34 mouse cellular contexts compared by ENCODE assay signal in the genomic region with DNA sequence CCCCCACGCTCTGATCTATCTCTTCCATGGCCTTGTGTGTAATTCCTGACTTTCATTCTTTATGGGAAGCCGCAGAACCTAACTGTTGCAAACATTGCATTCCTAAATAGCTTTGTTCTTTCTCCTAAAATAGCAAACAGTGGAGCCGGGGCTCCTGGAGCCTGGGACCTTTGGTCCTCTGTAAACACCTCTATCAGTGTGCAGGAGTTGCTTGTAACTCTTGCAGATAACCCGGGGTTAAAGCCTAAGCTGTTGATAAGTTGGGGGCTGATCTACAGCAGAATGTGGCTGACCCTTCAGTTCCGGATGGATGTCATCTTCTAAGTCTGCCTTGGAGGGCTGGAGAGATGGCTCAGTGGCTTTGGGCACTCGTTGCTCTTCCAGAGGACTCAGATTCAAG. TPM values are rescaled to one million over a fixed set of nuclear protein-coding genes. Genes with fewer than 3 reads are reported as not detected.
DNase-seq lines count a peak whose midpoint lies in the region; ATAC-seq and TF ChIP-seq lines count a peak whose summit lies in the region.
"Had no signal": no experiment of that assay in that cellular context is flagged by ENCODE, and none has a peak within 500 bp of the region (broad histone marks: within the 10 kb centered on the region; RNA-seq: fewer than 3 reads in every experiment).

No protein-coding gene starts in this region.

- no peak overlapping the region; the same call in 1 of the 2 replicates for H3K9ac ChIP-seq in heart, embryonic 14.5 days (ENCODE audit: low read length)
- H3K9ac ChIP-seq in intestine, embryonic 16.5 days (ENCODE audit: low read depth, low read length): no peak overlapping the region; the same call in 1 of the 2 replicates
- peak overlapping the region; percentile 17 for H3K9ac ChIP-seq in liver, embryonic 11.5 days (ENCODE audit: low read depth, low read length)
- H3K9ac ChIP-seq in liver, postnatal 0 days (replicated peaks): no peak overlapping the region
- no peak overlapping the region for H3K9ac ChIP-seq in kidney, embryonic 16.5 days (replicated peaks; ENCODE audit: low read length)
- H3K9ac ChIP-seq: forebrain, postnatal 0 days; hindbrain, embryonic 15.5 days; lung, embryonic 15.5 days; midbrain, embryonic 15.5 days; neural tube, embryonic 12.5 days had no signal

- peaks cover 11 to 16% of the 10 kb centered on the region in 2 experiments for H3K4me1 ChIP-seq in heart, embryonic 14.5 days (ENCODE audit: control insufficient read depth in 2 of 2, insufficient read depth in 2 of 2, low read length in 2 of 2)
- H3K4me1 ChIP-seq in intestine, embryonic 16.5 days (ENCODE audit: control insufficient read depth, insufficient read depth, low read length): no peaks in the 10 kb centered on the region; the same call in 1 of the 2 replicates
- peaks cover 22% of the 10 kb centered on the region for H3K4me1 ChIP-seq in liver, embryonic 11.5 days (replicated peaks; ENCODE audit: control insufficient read depth, insufficient read depth, low read length)
- H3K4me1 ChIP-seq in liver, postnatal 0 days (ENCODE audit: insufficient read depth): peaks cover 12% of the 10 kb centered on the region
- no peaks in the 10 kb centered on the region for H3K4me1 ChIP-seq in kidney, embryonic 16.5 days (ENCODE audit: insufficient read depth, low read length)
- H3K4me1 ChIP-seq: hindbrain, embryonic 15.5 days; lung, embryonic 15.5 days; midbrain, embryonic 15.5 days; neural tube, embryonic 12.5 days had no signal

- peak overlapping the region; percentile 35 to 59; a peak in 3 of 4 replicates for H3K27ac ChIP-seq in heart, embryonic 14.5 days (replicated peaks in 1 of 2; ENCODE audit: control insufficient read depth in 1 of 2, insufficient read depth in 1 of 2, low read depth in 2 of 2, low read length in 2 of 2)
- H3K27ac ChIP-seq in intestine, embryonic 16.5 days (ENCODE audit: low read length): peak overlapping the region; percentile 59
- H3K27ac ChIP-seq in liver, embryonic 11.5 days (ENCODE audit: low read depth, low read length): peak overlapping the region; percentile 73
- H3K27ac ChIP-seq in liver, postnatal 0 days (ENCODE audit: low read depth): peak overlapping the region; percentile 71
- no peak overlapping the region for H3K27ac ChIP-seq in kidney, embryonic 16.5 days (ENCODE audit: low read length)
- H3K27ac ChIP-seq: hindbrain, embryonic 15.5 days; lung, embryonic 15.5 days; midbrain, embryonic 15.5 days; neural tube, embryonic 12.5 days; stomach, postnatal 0 days had no signal

- no peak for ATAC-seq in heart, embryonic 14.5 days (ENCODE audit: insufficient number of reproducible peaks, insufficient read depth, low FRiP score, low read depth)
- peak; percentile 69 for ATAC-seq in intestine, embryonic 16.5 days
- peak; percentile 53 for ATAC-seq in liver, embryonic 11.5 days (replicated peaks; ENCODE audit: low FRiP score)
- ATAC-seq in liver, postnatal 0 days: no peak
- ATAC-seq in kidney, embryonic 16.5 days (ENCODE audit: low FRiP score, low TSS enrichment): no peak
- ATAC-seq: forebrain, postnatal 0 days; midbrain, embryonic 15.5 days had no signal

- TF ChIP-seq EP300 in liver, postnatal 0 days (IDR thresholded peaks at IDR 0.05; ENCODE audit: low read depth): no peak

- H3K9me3 ChIP-seq in heart, embryonic 14.5 days (ENCODE audit: control insufficient read depth, low read length): no peaks in the 10 kb centered on the region
- no peaks in the 10 kb centered on the region for H3K9me3 ChIP-seq in intestine, embryonic 16.5 days (ENCODE audit: control insufficient read depth, low read length)
- no peaks in the 10 kb centered on the region for H3K9me3 ChIP-seq in liver, embryonic 11.5 days (ENCODE audit: control insufficient read depth, low read length)
- H3K9me3 ChIP-seq in liver, postnatal 0 days (ENCODE audit: low read length): no peaks in the 10 kb centered on the region
- no peaks in the 10 kb centered on the region for H3K9me3 ChIP-seq in kidney, embryonic 16.5 days (ENCODE audit: low read length)
- H3K9me3 ChIP-seq: hindbrain, embryonic 15.5 days; lung, embryonic 15.5 days; midbrain, embryonic 15.5 days; neural tube, embryonic 12.5 days had no signal

- no peak for DNase-seq in heart, postnatal 36 days
- no peak for DNase-seq in liver, embryonic 11.5 days (ENCODE audit: low spot score)
- no peak for DNase-seq in liver, postnatal 0 days
- no peak for DNase-seq in adrenal gland, adult 8-10 months
- DNase-seq: adrenal gland, adult 2 months; cerebellum, adult 11-12 months; cerebellum, postnatal 10 days; forebrain, postnatal 0 days; gastrocnemius, postnatal 36 days; kidney, postnatal 4 days; layer of hippocampus, adult 9-11 months; lung, postnatal 36 days; right cerebral cortex, postnatal 14 days had no signal

- TF ChIP-seq CTCF in liver, postnatal 0 days (IDR thresholded peaks at IDR 0.05; ENCODE audit: low read depth): no peak

- H3K4me2 ChIP-seq in heart, embryonic 14.5 days (ENCODE audit: low read length): no peak overlapping the region
- peak overlapping the region; percentile 29; the same call in 1 of the 2 replicates for H3K4me2 ChIP-seq in intestine, embryonic 16.5 days (ENCODE audit: low read depth, low read length)
- H3K4me2 ChIP-seq in liver, embryonic 11.5 days: peak overlapping the region; percentile 33
- peak overlapping the region; percentile 33 for H3K4me2 ChIP-seq in liver, postnatal 0 days (ENCODE audit: low read depth, low read length)
- no peak overlapping the region for H3K4me2 ChIP-seq in kidney, embryonic 16.5 days (replicated peaks; ENCODE audit: low read depth, low read length)
- H3K4me2 ChIP-seq: hindbrain, embryonic 15.5 days; lung, embryonic 15.5 days; midbrain, embryonic 15.5 days; neural tube, embryonic 12.5 days had no signal

- peaks cover 80% of the 10 kb centered on the region for H3K36me3 ChIP-seq in heart, embryonic 14.5 days (ENCODE audit: control insufficient read depth, insufficient read depth, low read length)
- peaks cover 17% of the 10 kb centered on the region for H3K36me3 ChIP-seq in intestine, embryonic 16.5 days (ENCODE audit: control insufficient read depth, insufficient read depth, low read length)
- H3K36me3 ChIP-seq in liver, embryonic 11.5 days (ENCODE audit: control insufficient read depth, insufficient read depth, low read length): peaks cover 17% of the 10 kb centered on the region
- peaks cover 21% of the 10 kb centered on the region for H3K36me3 ChIP-seq in liver, postnatal 0 days (replicated peaks; ENCODE audit: insufficient read depth, low read length)
- peaks cover 53% of the 10 kb centered on the region for H3K36me3 ChIP-seq in kidney, embryonic 16.5 days (ENCODE audit: insufficient read depth, low read length)

- H3K4me3 ChIP-seq in heart, embryonic 14.5 days (ENCODE audit: control insufficient read depth in 1 of 2, insufficient read depth in 1 of 2, low read depth in 1 of 2, low read length in 2 of 2): no peak overlapping the region
- H3K4me3 ChIP-seq in intestine, embryonic 16.5 days (ENCODE audit: low read length): no peak overlapping the region
- H3K4me3 ChIP-seq in liver, embryonic 11.5 days (ENCODE audit: low read depth, low read length): no peak overlapping the region
- no peak overlapping the region for H3K4me3 ChIP-seq in liver, postnatal 0 days (ENCODE audit: low read depth, low read length)
- no peak overlapping the region for H3K4me3 ChIP-seq in kidney, embryonic 16.5 days (ENCODE audit: low read length)
- H3K4me3 ChIP-seq: hindbrain, embryonic 15.5 days; lung, embryonic 15.5 days; midbrain, embryonic 15.5 days; neural tube, embryonic 12.5 days had no signal

- WGBS in heart, embryonic 14.5 days: 9% methylated on average over 6 of the region's 6 CpGs
- WGBS in intestine, embryonic 16.5 days: 32% methylated on average over 6 of the region's 6 CpGs
- WGBS in liver, embryonic 11.5 days: 32% methylated on average over 6 of the region's 6 CpGs
- WGBS in liver, postnatal 0 days (ENCODE audit: insufficient replicate concordance): 42% methylated on average over 6 of the region's 6 CpGs
- 78% methylated on average over 6 of the region's 6 CpGs for WGBS in kidney, embryonic 16.5 days

- H3K27me3 ChIP-seq in heart, embryonic 14.5 days (ENCODE audit: control insufficient read depth, insufficient read depth, low read length): no peaks in the 10 kb centered on the region
- H3K27me3 ChIP-seq in intestine, embryonic 16.5 days (replicated peaks; ENCODE audit: control insufficient read depth, insufficient read depth, low read length): no peaks in the 10 kb centered on the region
- H3K27me3 ChIP-seq in liver, embryonic 11.5 days (replicated peaks; ENCODE audit: control insufficient read depth, insufficient read depth, low read length): no peaks in the 10 kb centered on the region
- no peaks in the 10 kb centered on the region for H3K27me3 ChIP-seq in liver, postnatal 0 days (ENCODE audit: insufficient read depth, low read length)
- H3K27me3 ChIP-seq in kidney, embryonic 16.5 days (ENCODE audit: insufficient read depth, low read length): no peaks in the 10 kb centered on the region
- H3K27me3 ChIP-seq: hindbrain, embryonic 15.5 days; lung, embryonic 15.5 days; midbrain, embryonic 15.5 days; neural tube, embryonic 12.5 days had no signal

- intact Hi-C loops in heart, postnatal 36 days (cut with DNase I): no loop called here

RNA-seq across cellular contexts. Expression of a gene that starts 19.2 kb away (rescaled TPM):
- polyA plus RNA-seq in heart, embryonic 14.5 days (2014; fragmentation: Nextera tagmentation; extraction: Ambion mirVana): 363 and 384 TPM in 2 replicates
- 100 to 1,000 TPM; 766 to 842 TPM for total RNA-seq in heart, postnatal 36 days (2021)
- 73.9 and 80.4 TPM in 2 replicates for polyA plus RNA-seq in intestine, embryonic 16.5 days (2015; fragmentation: Nextera tagmentation; extraction: Ambion mirVana)
- 58.7 and 58.9 TPM in 2 replicates for polyA plus RNA-seq in liver, embryonic 11.5 days (2014; fragmentation: Nextera tagmentation; extraction: Ambion mirVana)
- polyA plus RNA-seq in liver, postnatal 0 days (2015; fragmentation: Nextera tagmentation; extraction: Ambion mirVana): 30.5 and 32.2 TPM in 2 replicates
- 152 and 161 TPM in 2 replicates for polyA plus RNA-seq in kidney, embryonic 16.5 days (2015; fragmentation: Nextera tagmentation; extraction: Ambion mirVana)
- total RNA-seq in adrenal gland, adult 8-10 months (2022): 100 to 1,000 TPM; 133 to 158 (median 149) TPM

RNA-seq across cellular contexts. Expression of a gene that starts 28.8 kb away (rescaled TPM):
- 171 and 176 TPM in 2 replicates for polyA plus RNA-seq in heart, embryonic 14.5 days (2014; fragmentation: Nextera tagmentation; extraction: Ambion mirVana)
- 10 to 100 TPM; 81.3 to 87.3 TPM for total RNA-seq in heart, postnatal 36 days (2021)
- 183 and 196 TPM in 2 replicates for polyA plus RNA-seq in intestine, embryonic 16.5 days (2015; fragmentation: Nextera tagmentation; extraction: Ambion mirVana)
- 209 and 221 TPM in 2 replicates for polyA plus RNA-seq in liver, embryonic 11.5 days (2014; fragmentation: Nextera tagmentation; extraction: Ambion mirVana)
- 124 and 130 TPM in 2 replicates for polyA plus RNA-seq in liver, postnatal 0 days (2015; fragmentation: Nextera tagmentation; extraction: Ambion mirVana)
- 198 and 203 TPM in 2 replicates for polyA plus RNA-seq in kidney, embryonic 16.5 days (2015; fragmentation: Nextera tagmentation; extraction: Ambion mirVana)
- 100 to 1,000 TPM in 1 of 4 experiments, 10 to 100 TPM in 3; 88.6 to 111 (median 90.3) TPM for total RNA-seq in adrenal gland, adult 8-10 months (2022)

RNA-seq across cellular contexts. Expression of a gene that starts 35.7 kb away (rescaled TPM):
- polyA plus RNA-seq in heart, embryonic 14.5 days (2014; fragmentation: Nextera tagmentation; extraction: Ambion mirVana): not detected in 2 replicates
- not detected for total RNA-seq in heart, postnatal 36 days (2021)
- not detected in 2 replicates for polyA plus RNA-seq in intestine, embryonic 16.5 days (2015; fragmentation: Nextera tagmentation; extraction: Ambion mirVana)
- polyA plus RNA-seq in liver, embryonic 11.5 days (2014; fragmentation: Nextera tagmentation; extraction: Ambion mirVana): not detected in 2 replicates
- polyA plus RNA-seq in liver, postnatal 0 days (2015; fragmentation: Nextera tagmentation; extraction: Ambion mirVana): not detected in 2 replicates
- polyA plus RNA-seq in kidney, embryonic 16.5 days (2015; fragmentation: Nextera tagmentation; extraction: Ambion mirVana): not detected in 2 replicates
- not detected for total RNA-seq in adrenal gland, adult 8-10 months (2022)
- total RNA-seq: forebrain, postnatal 0 days; gastrocnemius, adult 18-20 months; gastrocnemius, postnatal 36 days; hematopoietic stem cell, adult 5-6 weeks; left cerebral cortex, adult 18-20 months; left cerebral cortex, postnatal 36 days; MEL had no signal
- polyA plus RNA-seq: adrenal gland, adult 2 months; C2C12; cortical plate, adult 2 months; embryonic facial prominence, embryonic 11.5 days; forebrain, embryonic 11.5 days; forebrain, postnatal 0 days; hindbrain, embryonic 15.5 days; intestine, embryonic 14.5 days; kidney, embryonic 14.5 days; limb, embryonic 14.5 days; lung, embryonic 15.5 days; midbrain, embryonic 15.5 days; neural tube, embryonic 12.5 days; stomach, postnatal 0 days; urinary bladder, adult 2 months had no signal

RNA-seq across cellular contexts. Expression of a gene that starts 43.2 kb away (rescaled TPM):
- 28.8 and 29.7 TPM in 2 replicates for polyA plus RNA-seq in heart, embryonic 14.5 days (2014; fragmentation: Nextera tagmentation; extraction: Ambion mirVana)
- total RNA-seq in heart, postnatal 36 days (2021): 10 to 100 TPM in 1 of 2 experiments, 1 to 10 TPM in 1; 7.8 to 12.9 TPM
- polyA plus RNA-seq in intestine, embryonic 16.5 days (2015; fragmentation: Nextera tagmentation; extraction: Ambion mirVana): 48.0 and 57.1 TPM in 2 replicates
- polyA plus RNA-seq in liver, embryonic 11.5 days (2014; fragmentation: Nextera tagmentation; extraction: Ambion mirVana): 120 and 129 TPM in 2 replicates
- 18.4 and 20.5 TPM in 2 replicates for polyA plus RNA-seq in liver, postnatal 0 days (2015; fragmentation: Nextera tagmentation; extraction: Ambion mirVana)
- polyA plus RNA-seq in kidney, embryonic 16.5 days (2015; fragmentation: Nextera tagmentation; extraction: Ambion mirVana): 60.9 and 61.0 TPM in 2 replicates
- 10 to 100 TPM; 19.7 to 25.4 (median 22.5) TPM for total RNA-seq in adrenal gland, adult 8-10 months (2022)

Comparison
In these comparisons a context has a peak if more than half of its experiments do, and no peak if none do; other contexts are left out.
1. ATAC-seq: peak in intestine, embryonic 16.5 days (single experiment) and liver, embryonic 11.5 days (single experiment); none in heart, embryonic 14.5 days (single experiment), liver, postnatal 0 days (single experiment) and kidney, embryonic 16.5 days (single experiment).
2. H3K4me2 ChIP-seq: peak in intestine, embryonic 16.5 days (single experiment), liver, embryonic 11.5 days (single experiment) and liver, postnatal 0 days (single experiment); none in heart, embryonic 14.5 days (single experiment) and kidney, embryonic 16.5 days (single experiment).